Mouse (Mus musculus) liver, embryonic 11.5 days (tissue): ENCODE data around the gene Psmd2. TPM values are rescaled to one million over a fixed set of nuclear protein-coding genes. Genes with fewer than 3 reads are reported as not detected.

Experiments
- ATAC-seq: fragments of 200-750 bp; cut with Nextera tagmentation; replicated peaks from 2 replicates; pipeline ENCODE4 v1.8.0; 2017; ENCODE audit warnings: moderate number of reproducible peaks, mild to moderate bottlenecking, moderate TSS enrichment, moderate library complexity; ENCODE audit not compliant: low FRiP score
- DNase-seq: peaks from one replicate; pipeline ENCODE4 v3.0.0-alpha.2; 2017; ENCODE audit warnings: low spot score
- H3K27ac ChIP-seq: fragments of 300-500 bp; sonication (generic); 2 replicates; pipeline ENCODE4 v1.5.1; 2014; ENCODE audit warnings: mild to moderate bottlenecking, low read depth, low read length, control low read depth
- H3K27me3 ChIP-seq: fragments of 300-500 bp; sonication (generic); replicated peaks from 2 replicates; pipeline ENCODE4 v1.6.1; 2014; ENCODE audit warnings: low read length, mixed read lengths; ENCODE audit not compliant: control insufficient read depth, insufficient read depth
- H3K36me3 ChIP-seq: fragments of 300-500 bp; sonication (generic); 2 replicates; pipeline ENCODE4 v1.6.1; 2014; ENCODE audit warnings: mild to moderate bottlenecking, low read length, moderate library complexity, mixed read lengths; ENCODE audit not compliant: control insufficient read depth, insufficient read depth
- H3K4me1 ChIP-seq: fragments of 300-500 bp; sonication (generic); replicated peaks from 2 replicates; pipeline ENCODE4 v1.6.1; 2014; ENCODE audit warnings: low read length, mixed read lengths; ENCODE audit not compliant: control insufficient read depth, insufficient read depth
- H3K4me2 ChIP-seq: fragments of 300-500 bp; sonication (generic); 2 replicates; pipeline ENCODE4 v1.6.1; 2014; ENCODE audit warnings: mild to moderate bottlenecking, control low read depth, moderate library complexity
- H3K4me3 ChIP-seq: fragments of 300-500 bp; sonication (generic); 2 replicates; pipeline ENCODE4 v1.5.1; 2014; ENCODE audit warnings: low read depth, low read length, control low read depth
- H3K9ac ChIP-seq: fragments of 300-500 bp; sonication (generic); 2 replicates; pipeline ENCODE4 v1.6.1; 2014; ENCODE audit warnings: low read depth, low read length, control low read depth
- H3K9me3 ChIP-seq: fragments of 300-500 bp; sonication (generic); 2 replicates; pipeline ENCODE4 v1.6.1; 2016; ENCODE audit warnings: low read length, inconsistent platforms, mixed read lengths; ENCODE audit not compliant: control insufficient read depth
- WGBS: fragments of 180-500 bp; shearing (Covaris S2); extraction: QIAGEN DNeasy Blood & Tissue Kit; methylation state at CpG from one replicate; pipeline ENCODE4 v1.1.7; 2014; 5-methylcytosine and 5-hydroxymethylcytosine counted together
- polyA plus RNA-seq: library from polyadenylated mRNA; unstranded; fragments of >200 nt; fragmentation: Nextera tagmentation; extraction: Ambion mirVana; gene quantifications from 2 replicates; pipeline ENCODE4 v1.2.1, GENCODE M21; 2014

The Psmd2 gene
- polyA plus RNA-seq, 1 experiment from 2014 or later, result 354 TPM

- peak within 1 kb of the TSS; percentile 32; the same call in 1 of the 2 replicates for H3K27ac ChIP-seq
- peak; percentile 75 for DNase-seq
- ATAC-seq, result peak; percentile 61
- H3K4me3 ChIP-seq, result peak within 1 kb of the TSS; percentile 73
- H3K9me3 ChIP-seq, result no peaks in the 10 kb centered on the region
- H3K27me3 ChIP-seq, result peaks cover 55% of the 10 kb centered on the region
- WGBS, result under 1% methylated on average over 81 of the region's 92 CpGs
- peaks cover 2% of the 10 kb centered on the region; the same call in 1 of the 2 replicates for H3K36me3 ChIP-seq
- peak within 1 kb of the TSS; percentile 99 for H3K4me2 ChIP-seq
- H3K4me1 ChIP-seq, result peaks cover 30% of the 10 kb centered on the region
- peak within 1 kb of the TSS; percentile 67 for H3K9ac ChIP-seq
Measured at GRCm38 (mm10) chr16:20621191-20621990, 30.1 kb upstream of the Psmd2 start, which contains the start of gene Camk2n2. Gene Camk2n2 (minus strand): TSS chr16:20621287.

DNA sequence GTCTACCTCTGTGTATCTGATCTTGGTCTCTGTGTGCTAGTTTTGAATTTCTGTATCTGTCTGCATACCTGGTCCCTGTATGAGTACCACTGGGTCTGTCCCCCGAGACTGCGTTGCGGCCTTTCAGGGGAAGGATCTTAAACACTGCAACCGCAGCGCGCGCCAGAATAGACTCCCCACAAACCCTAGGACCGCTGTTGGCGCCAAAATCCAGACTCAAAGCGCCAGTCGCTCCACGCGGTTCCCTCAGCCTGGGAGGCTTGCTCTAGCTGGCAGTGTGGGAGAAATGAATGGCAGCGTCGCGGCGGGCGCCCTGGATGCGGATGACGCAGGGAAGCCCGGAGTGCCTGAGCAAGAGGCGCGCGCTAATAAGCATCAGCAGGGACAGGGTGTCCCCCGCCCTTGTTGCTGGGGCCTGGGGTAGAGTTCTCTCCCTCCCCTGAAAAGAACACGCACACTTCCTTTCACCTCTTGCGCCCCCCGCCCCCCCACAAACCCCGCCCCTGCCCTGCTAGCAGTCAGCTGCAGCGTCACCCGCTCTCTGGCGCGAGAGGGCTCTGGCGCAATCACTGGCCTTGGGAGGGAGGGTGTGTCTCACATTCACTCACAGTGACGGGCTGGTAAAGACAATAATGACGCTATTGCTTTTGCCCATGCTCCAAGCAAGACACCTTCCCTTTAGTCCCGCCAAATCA, 29.3 kb upstream of the Psmd2 start:
- Histone ChIP-seq H3K4me3 (peak overlapping the region; percentile 73), H3K36me3 (peaks cover 2% of the 10 kb centered on the region; the same call in 1 of the 2 replicates), H3K27ac (peak overlapping the region; percentile 32; the same call in 1 of the 2 replicates), H3K9ac (peak overlapping the region; percentile 67), H3K9me3 (no peaks in the 10 kb centered on the region), H3K4me2 (peak overlapping the region; percentile 99), H3K27me3 (peaks cover 55% of the 10 kb centered on the region), H3K4me1 (peaks cover 30% of the 10 kb centered on the region)
- DNase-seq (peak; percentile 67), ATAC-seq (peak; percentile 52)
- under 1% methylated on average over 37 of the region's 37 CpGs for WGBS

GRCm38 (mm10) chr16:20623211-20623610, 28.2 kb upstream of the Psmd2 start:
- WGBS, result 75% methylated on average over 2 of the region's 2 CpGs
- no peaks in the 10 kb centered on the region for H3K9me3 ChIP-seq
- H3K27me3 ChIP-seq, result peaks cover 55% of the 10 kb centered on the region
- H3K4me2 ChIP-seq, result no peak overlapping the region
- no peak for ATAC-seq
- H3K4me1 ChIP-seq, result peaks cover 30% of the 10 kb centered on the region
- H3K4me3 ChIP-seq, result no peak overlapping the region
- no peak for DNase-seq
- H3K27ac ChIP-seq, result no peak overlapping the region
- no peaks in the 10 kb centered on the region for H3K36me3 ChIP-seq
- H3K9ac ChIP-seq, result no peak overlapping the region

DNA sequence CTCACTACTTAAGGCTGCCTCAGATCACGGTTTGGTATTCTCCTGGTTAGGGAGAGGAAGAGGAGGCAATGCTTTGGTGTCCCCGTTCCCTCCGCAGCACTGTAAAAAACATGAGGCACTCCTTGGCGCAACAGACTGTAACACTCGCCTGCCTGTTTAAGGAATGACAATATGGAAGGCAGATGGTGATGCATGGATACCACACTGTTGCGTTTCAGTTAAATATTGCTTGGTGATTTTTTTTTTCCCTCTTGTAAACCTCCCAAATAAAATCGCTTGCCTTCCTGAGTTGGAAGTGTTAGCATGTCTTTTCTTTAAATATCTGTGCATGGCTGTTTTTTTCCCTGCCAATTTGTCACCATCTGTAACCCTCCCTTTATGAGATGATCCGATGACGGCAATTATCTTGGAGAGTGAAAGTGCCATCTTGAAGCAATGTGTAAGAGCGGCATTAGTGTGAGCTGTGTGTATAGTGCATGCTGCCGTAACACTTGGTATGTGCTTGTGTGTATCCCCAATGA, 22.5 kb upstream of the Psmd2 start:
- H3K9ac ChIP-seq, result no peak overlapping the region
- peaks cover 30% of the 10 kb centered on the region for H3K27me3 ChIP-seq
- WGBS, result 63% methylated on average over 11 of the region's 11 CpGs
- no peak overlapping the region for H3K27ac ChIP-seq
- no peak for ATAC-seq
- DNase-seq, result no peak
- no peaks in the 10 kb centered on the region for H3K9me3 ChIP-seq
- no peak overlapping the region for H3K4me2 ChIP-seq
- no peak overlapping the region for H3K4me3 ChIP-seq
- H3K4me1 ChIP-seq, result no peaks in the 10 kb centered on the region
- H3K36me3 ChIP-seq, result no peaks in the 10 kb centered on the region

GRCm38 (mm10) chr16:20629731-20630634, 21.5 kb upstream of the Psmd2 start, which contains the start of gene Ece2:
Gene Ece2 (plus strand): TSS chr16:20629828.
- peaks cover 27% of the 10 kb centered on the region for H3K27me3 ChIP-seq
- no peaks in the 10 kb centered on the region for H3K4me1 ChIP-seq
- peak within 1 kb of the TSS; percentile 59 for H3K4me2 ChIP-seq
- peak within 1 kb of the TSS; percentile 34 for H3K4me3 ChIP-seq
- no peak within 1 kb of the TSS for H3K27ac ChIP-seq
- H3K9ac ChIP-seq, result no peak within 1 kb of the TSS
- no peaks in the 10 kb centered on the region for H3K36me3 ChIP-seq
- DNase-seq, result no peak
- WGBS, result 9% methylated on average over 54 of the region's 54 CpGs
- no peak for ATAC-seq
- no peaks in the 10 kb centered on the region for H3K9me3 ChIP-seq

DNA sequence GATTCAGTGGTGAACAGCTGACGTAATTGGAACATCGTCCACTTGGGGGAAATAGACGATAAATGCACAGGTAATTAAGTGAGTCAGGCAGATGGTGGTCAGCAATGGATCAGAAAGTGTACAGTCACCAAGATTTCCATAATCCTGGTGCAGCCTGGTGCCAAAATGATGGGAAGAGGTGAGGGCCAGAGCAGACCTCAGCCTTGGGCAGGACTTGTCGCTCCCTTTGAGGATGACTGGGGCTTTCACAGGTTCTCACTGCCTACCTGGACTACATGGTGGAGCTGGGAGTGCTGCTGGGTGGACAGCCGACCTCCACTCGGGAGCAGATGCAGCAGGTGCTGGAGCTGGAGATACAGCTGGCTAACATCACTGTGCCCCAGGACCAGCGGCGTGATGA, 14.0 kb upstream of the Psmd2 start:
- WGBS, result 76% methylated on average over 8 of the region's 8 CpGs
- ATAC-seq (no peak), DNase-seq (no peak)
- no peak overlapping the region for H3K4me2 ChIP-seq
- H3K9ac ChIP-seq, result no peak overlapping the region
- H3K36me3 ChIP-seq, result no peaks in the 10 kb centered on the region
- no peak overlapping the region for H3K27ac ChIP-seq
- no peaks in the 10 kb centered on the region for H3K9me3 ChIP-seq
- no peaks in the 10 kb centered on the region for H3K4me1 ChIP-seq
- peaks cover 2% of the 10 kb centered on the region; the same call in 1 of the 2 replicates for H3K27me3 ChIP-seq
- H3K4me3 ChIP-seq, result no peak overlapping the region

DNA sequence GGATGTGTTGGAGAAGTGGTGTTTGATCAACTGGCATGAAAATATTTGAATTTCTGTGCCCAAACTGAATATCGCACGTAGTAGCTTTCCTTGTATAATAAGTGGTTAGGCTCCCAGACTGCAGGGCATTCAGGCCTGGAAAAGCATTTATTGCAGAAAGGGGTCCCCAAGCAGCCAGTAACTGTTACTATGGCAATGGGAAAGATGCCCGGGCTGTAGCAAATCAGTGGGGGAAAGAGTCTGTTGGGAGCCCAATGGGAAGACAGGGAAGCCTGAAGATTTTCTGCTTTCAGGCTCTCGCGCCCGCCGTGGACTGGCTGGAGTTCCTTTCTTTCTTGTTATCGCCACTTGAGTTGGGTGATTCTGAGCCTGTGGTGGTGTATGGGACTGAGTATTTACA, 13.1 kb upstream of the Psmd2 start:
- no peak for DNase-seq

DNA sequence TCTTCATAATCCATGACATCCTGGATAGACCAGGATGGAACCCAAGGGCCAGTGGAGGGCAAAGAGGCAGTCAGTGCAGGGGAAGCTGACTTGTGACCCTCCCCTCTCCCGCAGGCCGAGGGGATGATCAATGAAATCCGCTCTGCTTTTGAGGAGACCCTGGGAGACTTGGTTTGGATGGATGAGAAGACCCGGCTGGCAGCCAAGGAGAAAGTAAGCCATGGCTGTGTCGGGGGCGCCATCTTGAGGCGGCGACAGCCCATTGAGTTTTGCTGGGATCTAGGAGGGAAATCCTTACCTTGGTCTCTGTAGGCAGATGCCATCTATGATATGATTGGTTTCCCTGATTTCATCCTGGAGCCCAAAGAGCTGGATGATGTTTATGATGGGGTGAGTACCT, 9.3 kb upstream of the Psmd2 start:
- 0% methylated on average over 8 of the region's 8 CpGs for WGBS
- DNase-seq (peak; percentile 56), ATAC-seq (no peak)
- Histone ChIP-seq H3K27ac (no peak overlapping the region), H3K9me3 (no peaks in the 10 kb centered on the region), H3K27me3 (peaks cover 2% of the 10 kb centered on the region; the same call in 1 of the 2 replicates), H3K9ac (no peak overlapping the region), H3K4me1 (no peaks in the 10 kb centered on the region), H3K4me3 (no peak overlapping the region), H3K36me3 (no peaks in the 10 kb centered on the region), H3K4me2 (no peak overlapping the region)

More for the DNA sequence above, 13.1 kb upstream of the Psmd2 start:
- H3K9ac ChIP-seq, result no peak overlapping the region
- peaks cover 2% of the 10 kb centered on the region; the same call in 1 of the 2 replicates for H3K27me3 ChIP-seq
- H3K27ac ChIP-seq, result no peak overlapping the region
- no peaks in the 10 kb centered on the region for H3K36me3 ChIP-seq
- no peak overlapping the region for H3K4me3 ChIP-seq
- no peaks in the 10 kb centered on the region for H3K4me1 ChIP-seq
- no peak for ATAC-seq
- 81% methylated on average over 8 of the region's 8 CpGs for WGBS
- H3K9me3 ChIP-seq, result no peaks in the 10 kb centered on the region
- no peak overlapping the region for H3K4me2 ChIP-seq
